Mouse (Mus musculus): ENCODE data around the gene Galntl6. TPM values are rescaled to one million over a fixed set of nuclear protein-coding genes. Genes with fewer than 3 reads are reported as not detected.

Gene Galntl6
- polyA plus RNA-seq, 1 experiment: not detected

DNA sequence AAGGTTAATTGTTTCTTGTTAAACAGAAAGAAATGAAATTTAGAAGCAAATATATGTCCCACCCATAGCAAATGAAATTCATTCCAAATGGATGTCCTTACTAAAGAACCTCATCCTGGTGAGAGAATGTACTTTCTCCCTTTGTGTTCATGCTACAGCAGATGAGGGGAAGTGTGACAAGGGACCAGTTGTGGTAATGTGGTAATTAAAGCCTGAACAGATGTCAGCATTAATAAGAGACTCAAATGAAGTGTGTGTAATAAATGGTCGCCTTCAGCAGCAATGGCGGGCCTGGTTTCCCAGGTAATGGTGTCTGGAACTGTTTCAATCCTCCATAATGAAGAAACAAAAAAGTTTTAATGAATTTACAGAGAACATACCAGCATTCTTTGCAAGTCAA, 158.7 kb downstream of the Galntl6 start:
- Histone ChIP-seq H3K36me3 (ENCODE audit: control insufficient read depth, insufficient read depth, low read length) (no peaks in the 10 kb centered on the region), H3K4me1 (ENCODE audit: control insufficient read depth, insufficient read depth, insufficient read length, low read length) (no peaks in the 10 kb centered on the region), H3K27ac (ENCODE audit: insufficient read depth, low read depth, low read length) (no peak overlapping the region), H3K27me3 (ENCODE audit: control insufficient read depth, insufficient read depth, low read length) (no peaks in the 10 kb centered on the region), H3K4me3 (ENCODE audit: low read depth, low read length) (no peak overlapping the region)
- TF ChIP-seq POLR2A (IDR thresholded peaks at IDR 0.05; ENCODE audit: low read depth, low read length): no peak
- no peak for TF ChIP-seq CTCF (IDR thresholded peaks at IDR 0.05; ENCODE audit: extremely low read depth, insufficient read length, insufficient replicate concordance, low read depth, low read length)
- 85% methylated on average over 2 of the region's 2 CpGs for WGBS

DNA sequence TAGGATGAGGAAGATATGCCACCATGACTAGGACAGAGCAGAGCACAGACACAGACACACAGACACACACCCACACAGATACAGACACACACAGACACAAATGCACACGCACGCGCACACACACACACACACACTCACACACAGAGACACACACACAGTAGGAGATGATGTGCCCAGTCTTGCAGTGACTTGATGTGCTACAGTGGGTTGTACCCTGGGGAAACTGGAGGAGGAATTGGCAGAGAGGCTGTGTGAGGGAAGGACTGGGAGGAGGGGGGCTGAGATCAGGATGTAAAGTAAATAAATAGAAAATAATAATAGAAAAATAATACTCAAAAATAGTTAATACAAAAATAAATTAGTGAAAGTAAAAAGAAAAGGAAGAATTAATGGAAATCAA, 174.5 kb downstream of the Galntl6 start:
- WGBS: 97% methylated on average over 3 of the region's 3 CpGs
- TF ChIP-seq CTCF (IDR thresholded peaks at IDR 0.05; ENCODE audit: extremely low read depth, insufficient read length, insufficient replicate concordance, low read depth, low read length) (no peak), POLR2A (IDR thresholded peaks at IDR 0.05; ENCODE audit: low read depth, low read length) (no peak)
- H3K36me3 ChIP-seq (ENCODE audit: control insufficient read depth, insufficient read depth, low read length): no peaks in the 10 kb centered on the region

DNA sequence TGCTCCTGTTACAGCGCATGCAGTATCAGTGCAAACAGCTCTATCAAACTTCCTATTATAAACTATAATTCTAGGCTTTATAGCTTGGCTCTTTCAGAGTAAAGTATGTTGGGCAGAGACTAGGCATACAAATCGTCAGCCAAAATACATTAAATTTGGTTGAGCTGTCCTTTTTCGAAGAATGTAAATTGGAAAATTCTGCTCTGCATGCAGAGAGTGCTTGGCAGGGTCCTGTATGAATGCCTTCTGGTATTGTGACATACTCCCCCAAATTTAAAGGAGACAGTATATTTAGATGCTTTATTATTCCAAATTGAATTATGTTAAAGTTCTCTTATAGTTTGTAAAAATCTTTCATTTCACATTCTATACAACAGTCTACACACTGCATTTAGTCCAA, 220.7 kb downstream of the Galntl6 start:
- Histone ChIP-seq H3K36me3 (ENCODE audit: control insufficient read depth, insufficient read depth, low read length) (no peaks in the 10 kb centered on the region), H3K27me3 (ENCODE audit: control insufficient read depth, insufficient read depth, low read length) (no peaks in the 10 kb centered on the region), H3K4me1 (ENCODE audit: control insufficient read depth, insufficient read depth, insufficient read length, low read length) (no peaks in the 10 kb centered on the region), H3K4me3 (ENCODE audit: low read depth, low read length) (no peak overlapping the region), H3K27ac (ENCODE audit: insufficient read depth, low read depth, low read length) (no peak overlapping the region)
- TF ChIP-seq POLR2A (IDR thresholded peaks at IDR 0.05; ENCODE audit: low read depth, low read length) (no peak), CTCF (IDR thresholded peaks at IDR 0.05; ENCODE audit: extremely low read depth, insufficient read length, insufficient replicate concordance, low read depth, low read length) (no peak)
- WGBS: 83% methylated on average over 3 of the region's 3 CpGs

More for the DNA sequence above, 174.5 kb downstream of the Galntl6 start:
- Histone ChIP-seq H3K27me3 (ENCODE audit: control insufficient read depth, insufficient read depth, low read length) (no peaks in the 10 kb centered on the region), H3K4me3 (ENCODE audit: low read depth, low read length) (no peak overlapping the region), H3K27ac (ENCODE audit: insufficient read depth, low read depth, low read length) (no peak overlapping the region), H3K4me1 (ENCODE audit: control insufficient read depth, insufficient read depth, insufficient read length, low read length) (no peaks in the 10 kb centered on the region)

DNA sequence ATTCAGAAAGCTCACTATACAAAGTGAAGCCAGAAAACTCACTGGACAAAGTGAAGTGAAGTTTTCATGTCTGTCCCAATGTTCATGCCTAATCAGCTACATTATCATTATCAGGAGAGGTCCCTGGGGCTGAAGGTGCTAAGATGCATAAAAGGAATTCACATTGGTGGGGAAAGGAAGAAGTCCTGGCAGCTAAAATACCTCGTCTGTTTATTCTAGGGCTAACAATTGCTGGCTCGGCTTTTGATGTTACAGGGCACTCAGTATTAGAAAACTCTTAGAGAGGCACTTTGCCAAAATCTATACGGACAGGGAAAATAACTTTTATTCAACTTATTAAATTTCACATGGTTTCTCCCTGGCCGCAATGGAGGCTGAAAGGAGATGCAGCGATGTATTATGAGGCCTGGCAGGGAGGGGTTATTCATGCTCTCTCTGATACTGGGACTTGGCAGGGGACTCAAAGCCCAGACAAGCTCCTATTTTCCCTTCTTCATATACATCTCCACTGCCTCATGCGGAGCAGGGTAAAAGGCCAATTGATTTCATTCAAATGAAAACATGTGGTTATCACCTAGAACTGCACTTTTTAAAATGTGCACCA, 234.5 kb downstream of the Galntl6 start:
- Histone ChIP-seq H3K4me3 (ENCODE audit: low read depth, low read length) (no peak overlapping the region), H3K27ac (ENCODE audit: insufficient read depth, low read depth, low read length) (no peak overlapping the region), H3K27me3 (ENCODE audit: control insufficient read depth, insufficient read depth, low read length) (no peaks in the 10 kb centered on the region), H3K4me1 (ENCODE audit: control insufficient read depth, insufficient read depth, insufficient read length, low read length) (no peaks in the 10 kb centered on the region), H3K36me3 (ENCODE audit: control insufficient read depth, insufficient read depth, low read length) (no peaks in the 10 kb centered on the region)
- TF ChIP-seq POLR2A (IDR thresholded peaks at IDR 0.05; ENCODE audit: low read depth, low read length) (no peak), CTCF (IDR thresholded peaks at IDR 0.05; ENCODE audit: extremely low read depth, insufficient read length, insufficient replicate concordance, low read depth, low read length) (no peak)
- WGBS: 42% methylated on average over 6 of the region's 6 CpGs

DNA sequence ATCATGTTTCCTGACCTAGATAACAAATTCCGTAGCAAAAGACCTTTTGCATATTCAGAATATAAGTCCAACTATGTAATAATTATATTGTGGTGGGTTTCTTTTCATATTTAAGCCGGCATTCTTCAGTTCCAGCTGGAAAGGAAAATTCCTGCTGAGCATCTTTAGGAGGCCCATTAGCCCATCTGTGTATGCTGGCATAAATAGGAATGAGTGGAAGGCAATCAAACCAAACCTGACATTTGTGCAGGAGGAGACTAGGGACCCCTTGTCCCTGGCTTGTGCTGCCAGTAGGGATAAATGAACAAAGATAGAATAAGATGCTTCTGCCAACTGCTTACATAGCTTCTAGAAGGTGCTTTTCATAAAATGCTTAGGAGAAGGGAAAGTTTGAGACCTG, 243.4 kb downstream of the Galntl6 start:
- H3K36me3 ChIP-seq (ENCODE audit: control insufficient read depth, insufficient read depth, low read length): no peaks in the 10 kb centered on the region
- no peaks in the 10 kb centered on the region for H3K4me1 ChIP-seq (ENCODE audit: control insufficient read depth, insufficient read depth, insufficient read length, low read length)
- no peak overlapping the region for H3K27ac ChIP-seq (ENCODE audit: insufficient read depth, low read depth, low read length)
- H3K4me3 ChIP-seq (ENCODE audit: low read depth, low read length): no peak overlapping the region
- no peak for TF ChIP-seq POLR2A (IDR thresholded peaks at IDR 0.05; ENCODE audit: low read depth, low read length)
- no peak for TF ChIP-seq CTCF (IDR thresholded peaks at IDR 0.05; ENCODE audit: extremely low read depth, insufficient read length, insufficient replicate concordance, low read depth, low read length)
- WGBS: 75% methylated on average over 2 of the region's 2 CpGs
- H3K27me3 ChIP-seq (ENCODE audit: control insufficient read depth, insufficient read depth, low read length): no peaks in the 10 kb centered on the region

DNA sequence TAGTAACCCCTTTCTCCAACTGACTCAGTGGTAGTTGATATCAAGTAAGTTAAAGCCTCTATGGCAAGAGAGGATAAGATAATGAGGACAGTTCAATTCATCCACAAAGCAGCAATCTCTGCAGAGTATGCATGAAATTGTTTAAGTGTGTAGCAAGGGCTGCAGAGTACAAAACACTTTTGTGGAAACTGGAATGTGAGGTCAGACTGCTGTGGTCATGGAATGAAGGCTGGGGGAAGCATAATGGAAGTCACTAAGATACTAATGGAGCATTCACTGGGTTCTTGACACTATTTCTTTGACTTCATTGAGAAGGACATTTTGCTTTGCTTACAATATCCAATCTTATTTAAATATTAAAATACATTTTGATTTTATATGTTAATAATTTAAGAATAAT, 252.4 kb downstream of the Galntl6 start:
- no peaks in the 10 kb centered on the region for H3K4me1 ChIP-seq (ENCODE audit: control insufficient read depth, insufficient read depth, insufficient read length, low read length)
- TF ChIP-seq CTCF (IDR thresholded peaks at IDR 0.05; ENCODE audit: extremely low read depth, insufficient read length, insufficient replicate concordance, low read depth, low read length): no peak
- TF ChIP-seq POLR2A (IDR thresholded peaks at IDR 0.05; ENCODE audit: low read depth, low read length): no peak
- no peak overlapping the region for H3K4me3 ChIP-seq (ENCODE audit: low read depth, low read length)
- H3K36me3 ChIP-seq (ENCODE audit: control insufficient read depth, insufficient read depth, low read length): no peaks in the 10 kb centered on the region
- H3K27me3 ChIP-seq (ENCODE audit: control insufficient read depth, insufficient read depth, low read length): no peaks in the 10 kb centered on the region
- H3K27ac ChIP-seq (ENCODE audit: insufficient read depth, low read depth, low read length): no peak overlapping the region

DNA sequence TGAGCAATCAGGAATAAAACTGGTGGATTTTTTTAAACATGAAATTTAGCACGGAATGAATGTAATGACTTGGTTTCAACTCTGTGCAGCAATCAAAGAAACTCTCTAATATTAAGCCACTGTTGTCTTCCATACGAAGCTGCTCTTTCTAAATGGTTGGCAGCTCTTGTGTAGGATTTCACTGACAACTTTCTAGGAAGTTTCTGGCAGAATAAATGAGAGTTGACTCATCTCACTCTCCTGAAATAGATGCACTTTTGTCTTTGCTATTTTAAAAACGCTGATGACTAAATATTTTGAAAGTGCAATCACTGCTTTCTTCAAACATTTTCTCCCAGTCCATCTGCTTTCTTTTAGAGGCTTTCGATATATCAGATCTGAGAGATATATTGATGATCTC, 256.8 kb downstream of the Galntl6 start:
- H3K36me3 ChIP-seq (ENCODE audit: control insufficient read depth, insufficient read depth, low read length): no peaks in the 10 kb centered on the region
- H3K4me3 ChIP-seq (ENCODE audit: low read depth, low read length): no peak overlapping the region
- no peaks in the 10 kb centered on the region for H3K27me3 ChIP-seq (ENCODE audit: control insufficient read depth, insufficient read depth, low read length)
- H3K4me1 ChIP-seq (ENCODE audit: control insufficient read depth, insufficient read depth, insufficient read length, low read length): no peaks in the 10 kb centered on the region
- WGBS: 60% methylated on average over 4 of the region's 4 CpGs
- TF ChIP-seq POLR2A (IDR thresholded peaks at IDR 0.05; ENCODE audit: low read depth, low read length) (no peak), CTCF (IDR thresholded peaks at IDR 0.05; ENCODE audit: extremely low read depth, insufficient read length, insufficient replicate concordance, low read depth, low read length) (no peak)
- no peak overlapping the region for H3K27ac ChIP-seq (ENCODE audit: insufficient read depth, low read depth, low read length)
